Mouse (Mus musculus): ENCODE results near the gene Sipa1l3.
A peak's percentile ranks its signal among the peaks of the same experiment; 100 is the strongest.

Gene Sipa1l3

DNA sequence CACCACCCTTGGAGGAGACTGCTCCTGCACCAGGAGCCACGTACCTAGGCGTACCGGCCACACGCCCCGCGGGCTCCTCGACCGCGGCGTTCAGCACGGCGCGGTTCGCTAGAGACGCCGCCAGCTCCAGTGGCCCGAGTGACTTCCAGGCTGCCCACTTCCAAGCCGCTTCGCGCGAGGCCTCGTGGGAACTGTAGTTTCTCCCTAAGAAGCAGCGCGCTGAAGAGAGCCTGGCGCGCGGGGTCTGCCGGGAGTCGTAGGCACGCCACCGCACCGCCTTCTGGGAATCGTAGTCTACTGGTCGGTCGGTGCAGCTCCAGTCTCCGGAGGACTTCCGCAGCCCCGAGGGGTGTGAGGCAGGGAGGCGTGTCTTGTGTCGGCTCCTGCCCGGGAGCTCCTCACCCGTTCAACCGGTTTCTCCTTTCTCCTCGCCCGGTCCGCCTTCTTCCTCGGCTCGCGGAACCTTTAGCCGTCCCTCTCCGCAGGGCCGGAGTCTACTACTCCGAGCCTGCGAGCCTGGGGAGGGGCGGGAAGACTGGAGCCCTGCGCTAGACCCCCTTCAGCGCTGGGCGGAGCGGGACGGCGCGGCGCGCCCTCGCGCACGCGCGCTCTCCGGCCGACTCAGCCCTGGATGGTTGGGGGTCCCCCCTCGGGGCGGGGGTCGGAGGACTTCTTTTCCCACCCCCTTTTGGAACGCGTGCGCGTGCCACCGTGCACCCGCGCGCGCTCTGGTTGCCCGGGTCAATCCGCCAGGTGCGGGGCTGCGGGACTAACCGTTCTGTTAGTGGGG lies at the start of gene Sipa1l3:
TSS of gene Sipa1l3 (minus strand) at position 221 of the 790 bp plus-strand sequence.
- DNase-seq (ENCODE audit: low spot score) = peak; percentile 98

DNA sequence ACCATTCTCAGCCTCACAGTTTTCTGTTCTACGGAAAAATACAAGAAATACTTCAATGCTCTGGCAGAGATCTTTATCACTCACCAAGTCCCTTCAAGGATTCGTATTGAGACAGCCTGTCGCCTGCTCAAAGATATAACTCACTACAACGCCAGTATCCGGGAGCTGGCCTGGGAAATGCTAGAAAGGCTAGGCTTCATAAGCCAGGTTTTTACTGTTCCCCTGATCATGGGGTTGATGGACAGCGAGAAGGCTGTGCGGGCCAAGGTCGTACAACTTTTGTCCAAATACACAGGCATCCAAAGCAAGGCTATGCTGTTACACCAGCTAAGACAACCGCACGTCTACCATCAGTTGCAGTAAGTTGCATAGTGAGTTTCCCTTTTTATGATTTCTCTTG lies 44.6 kb upstream of the Sipa1l3 start:
- DNase-seq (ENCODE audit: low spot score) = no peak

GRCm38 (mm10) chr7:29561046-29561445 lies 42.6 kb upstream of the Sipa1l3 start:
- peak; percentile 46 for DNase-seq (ENCODE audit: low spot score)

DNA sequence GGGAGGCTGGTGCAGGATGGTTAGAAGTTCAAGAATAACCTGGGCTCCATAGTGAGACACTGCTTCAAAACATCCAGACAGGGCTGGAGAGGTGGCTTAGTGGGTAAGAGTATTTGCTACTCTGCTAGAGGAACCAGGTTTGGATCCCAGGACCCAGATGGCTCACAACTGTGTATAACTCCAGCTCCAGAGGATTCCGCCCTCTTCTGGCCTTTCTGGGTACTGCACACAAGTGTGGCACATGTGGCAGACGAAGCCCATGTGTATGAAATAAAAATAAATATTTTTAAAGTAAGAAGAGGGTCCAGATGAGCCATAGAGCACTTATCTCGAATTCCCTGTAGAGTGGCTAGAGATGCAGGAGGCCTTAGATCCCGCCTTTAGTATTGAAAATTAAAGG lies 40.8 kb upstream of the Sipa1l3 start:
- peak; percentile 12 for DNase-seq (ENCODE audit: low spot score)

DNA sequence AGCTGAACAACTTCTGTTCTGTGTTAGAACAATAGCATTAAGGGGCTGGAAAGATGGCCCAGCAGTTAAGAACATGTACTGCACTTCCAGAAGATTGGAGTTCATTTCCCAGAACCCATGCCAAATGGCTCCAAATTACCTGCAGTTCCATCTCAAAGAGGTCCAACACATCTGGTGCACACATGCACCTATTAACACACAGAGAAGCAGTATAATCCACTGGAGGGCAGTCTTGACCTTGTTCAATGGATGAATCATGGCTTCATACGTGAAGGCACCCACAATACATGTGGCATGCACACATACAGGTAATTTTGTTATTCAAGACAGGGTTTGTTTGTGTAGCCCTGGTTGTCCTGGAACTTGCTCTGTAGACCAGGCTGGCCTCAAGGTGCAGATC lies 40.3 kb upstream of the Sipa1l3 start:
- DNase-seq (ENCODE audit: low spot score) = no peak

DNA sequence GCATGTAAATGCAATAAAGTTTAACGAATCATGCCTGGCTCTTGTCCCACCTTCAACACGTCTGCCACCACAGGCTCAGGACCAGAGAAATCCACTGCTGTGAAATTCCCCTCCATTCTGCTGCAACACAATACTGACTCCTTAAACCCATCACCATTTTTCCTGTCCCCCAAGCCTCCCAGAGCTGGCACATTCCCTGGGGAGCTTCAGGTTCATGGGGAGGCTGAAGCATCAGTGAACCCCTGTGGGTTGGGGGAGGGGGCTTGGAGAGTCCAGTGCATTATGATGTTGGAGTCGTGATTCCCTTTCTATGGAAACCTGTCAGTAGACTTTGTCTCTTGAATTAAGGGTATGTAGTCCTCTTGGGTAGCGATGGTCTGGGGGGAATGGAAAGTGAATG lies 37.8 kb upstream of the Sipa1l3 start:
- no peak for DNase-seq (ENCODE audit: low spot score)

GRCm38 (mm10) chr7:29555521-29555920 lies 37.1 kb upstream of the Sipa1l3 start:
- DNase-seq (ENCODE audit: low spot score) = no peak

GRCm38 (mm10) chr7:29555051-29555450 lies 36.6 kb upstream of the Sipa1l3 start:
- no peak for DNase-seq (ENCODE audit: low spot score)

DNA sequence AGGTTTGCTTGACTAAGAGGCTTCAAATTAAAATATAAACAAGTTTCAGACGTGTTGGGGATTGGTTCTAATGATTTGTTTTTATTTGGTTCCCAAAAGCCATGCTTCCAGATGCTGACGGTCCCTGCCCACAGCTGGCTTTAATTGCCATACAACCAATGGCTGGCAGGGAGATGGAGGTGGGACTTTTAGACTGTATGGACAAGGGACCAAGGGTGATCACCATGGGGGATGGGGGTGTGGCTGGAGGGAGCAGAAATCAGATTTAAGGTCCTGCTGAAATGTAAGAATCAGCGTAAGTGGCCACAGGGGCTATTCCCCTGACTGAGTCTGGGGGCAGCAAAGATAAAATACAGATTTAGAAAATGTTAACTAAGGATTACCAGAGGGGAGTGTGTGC lies 32.2 kb upstream of the Sipa1l3 start:
- no peak for DNase-seq (ENCODE audit: low spot score)

GRCm38 (mm10) chr7:29541608-29542007 lies 23.2 kb upstream of the Sipa1l3 start:
- no peak for DNase-seq (ENCODE audit: low spot score)

DNA sequence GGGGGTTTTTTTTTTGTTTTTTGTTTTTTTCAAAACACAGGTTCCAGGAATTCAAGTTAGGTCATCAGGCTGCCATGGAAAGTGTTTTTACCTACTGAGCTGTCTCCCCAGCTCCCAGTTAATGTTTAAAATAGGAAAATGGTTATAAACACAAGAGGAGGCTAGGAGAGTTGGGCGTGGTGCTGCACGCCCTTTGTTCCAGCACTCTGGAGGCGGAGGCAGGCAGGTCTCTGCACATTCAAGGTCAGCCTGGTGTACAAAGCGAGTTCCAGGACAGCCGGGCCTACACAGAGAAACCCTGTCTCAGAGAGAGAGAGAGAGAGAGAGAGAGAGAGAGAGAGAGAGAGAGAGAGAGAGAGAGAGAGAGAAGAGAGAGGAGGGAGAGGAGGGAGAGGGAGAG lies 22.7 kb upstream of the Sipa1l3 start:
- DNase-seq (ENCODE audit: low spot score) = no peak

- no peak for DNase-seq (ENCODE audit: low spot score)
Measured at GRCm38 (mm10) chr7:29540631-29541030, 22.2 kb upstream of the Sipa1l3 start.

DNA sequence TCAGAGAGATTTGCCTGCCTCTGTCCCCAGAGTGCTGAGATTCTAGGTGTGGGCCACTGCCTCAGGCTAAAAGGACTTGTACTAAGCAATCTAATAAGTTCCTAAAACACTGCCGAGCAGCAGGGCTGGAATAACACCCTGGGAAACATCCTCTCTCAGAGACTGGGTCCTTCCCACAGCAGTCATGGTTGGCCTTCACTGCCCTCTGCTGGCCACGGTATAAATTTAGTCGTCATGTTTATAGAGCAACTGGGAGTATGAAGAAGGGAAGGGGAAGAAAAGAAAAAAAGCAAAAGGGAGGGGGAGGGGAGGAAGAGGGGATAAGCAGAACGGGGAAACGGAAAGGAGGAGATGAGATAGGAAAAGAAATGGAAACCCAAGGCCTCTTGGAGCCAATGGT lies 5.3 kb upstream of the Sipa1l3 start:
- peak; percentile 78 for DNase-seq (ENCODE audit: low spot score)

- peak; percentile 88 for DNase-seq (ENCODE audit: low spot score)
Measured at GRCm38 (mm10) chr7:29521841-29522575, 3.6 kb upstream of the Sipa1l3 start.

DNA sequence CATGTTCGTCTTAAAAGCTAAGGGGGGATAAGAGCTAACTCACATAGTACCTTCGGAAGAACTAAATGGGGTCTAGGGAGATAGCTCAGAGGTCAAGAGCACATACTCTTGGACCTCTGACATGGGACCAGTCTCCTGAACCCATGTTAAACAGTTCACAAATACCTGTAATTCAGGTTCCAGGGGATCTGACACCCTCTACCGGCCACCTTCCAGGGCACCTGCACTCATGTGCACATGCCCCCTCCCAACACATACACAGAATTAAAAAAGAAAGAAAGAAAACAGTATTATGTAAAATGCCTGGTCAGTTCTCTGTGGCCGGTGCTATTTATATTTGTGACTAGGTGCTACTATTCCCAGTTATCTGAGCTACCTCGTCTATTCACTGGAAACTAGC lies 2.9 kb upstream of the Sipa1l3 start:
- DNase-seq (ENCODE audit: low spot score) = no peak

DNA sequence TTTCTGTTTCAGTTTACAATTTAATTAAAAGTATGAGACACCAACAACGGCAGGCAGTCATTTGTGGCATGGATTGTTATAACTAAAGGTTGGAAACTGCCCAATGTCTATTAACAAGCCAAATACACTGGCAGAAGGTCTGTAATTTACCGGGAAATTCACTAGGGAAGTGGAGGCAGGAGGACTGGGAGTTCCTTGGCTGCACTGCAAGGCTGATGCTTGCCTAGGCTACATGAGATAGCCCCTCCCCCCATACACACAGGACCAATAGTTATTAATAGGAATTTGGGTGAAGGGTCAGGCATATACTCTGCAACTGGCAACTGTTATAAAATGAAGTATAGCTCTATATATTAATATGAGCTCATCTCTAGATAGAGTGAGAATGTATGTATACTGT lies 2.4 kb upstream of the Sipa1l3 start:
- DNase-seq (ENCODE audit: low spot score) = no peak

GRCm38 (mm10) chr7:29519211-29519550 lies 740 bp upstream of the Sipa1l3 start:
- peak; percentile 52 for DNase-seq (ENCODE audit: low spot score)

DNA sequence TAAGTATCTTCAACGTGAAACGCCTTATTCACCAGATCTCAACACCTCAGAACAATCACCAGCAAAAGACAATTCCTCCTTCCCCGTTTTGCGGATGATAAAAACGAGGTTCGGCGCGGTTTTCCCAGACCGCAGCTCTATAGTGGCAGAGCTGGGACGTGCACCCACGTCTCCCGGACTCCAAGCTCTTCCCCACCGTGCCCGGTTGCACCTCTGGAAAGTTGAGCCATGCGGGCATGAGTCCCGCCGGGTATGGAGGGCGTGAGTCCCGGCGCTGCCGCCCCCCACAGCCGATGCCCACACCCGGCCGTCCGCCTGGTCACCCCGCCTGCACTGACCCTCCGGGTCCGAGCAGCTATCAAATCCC lies 404 bp downstream of the Sipa1l3 start:
- DNase-seq (ENCODE audit: low spot score) = no peak

DNA sequence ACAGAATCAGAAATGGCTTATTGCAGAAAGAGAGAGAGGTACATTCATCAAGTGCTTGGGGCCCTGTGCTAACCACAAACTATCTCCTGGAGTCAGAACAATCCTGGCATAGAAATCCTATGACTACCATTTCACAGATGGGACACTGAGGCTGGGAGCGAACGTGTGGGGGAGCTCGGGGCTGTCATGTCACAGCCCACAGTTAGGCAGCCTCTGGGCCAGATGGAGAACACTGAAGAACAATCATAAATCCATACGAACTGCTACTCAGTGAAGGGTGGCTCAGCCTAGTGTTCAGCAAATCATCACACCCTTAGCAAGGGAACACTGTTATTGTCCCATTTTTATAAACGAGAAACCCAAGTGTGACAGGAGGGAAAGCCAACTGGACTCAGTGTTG lies 1.3 kb downstream of the Sipa1l3 start:
- no peak for DNase-seq (ENCODE audit: low spot score)

DNA sequence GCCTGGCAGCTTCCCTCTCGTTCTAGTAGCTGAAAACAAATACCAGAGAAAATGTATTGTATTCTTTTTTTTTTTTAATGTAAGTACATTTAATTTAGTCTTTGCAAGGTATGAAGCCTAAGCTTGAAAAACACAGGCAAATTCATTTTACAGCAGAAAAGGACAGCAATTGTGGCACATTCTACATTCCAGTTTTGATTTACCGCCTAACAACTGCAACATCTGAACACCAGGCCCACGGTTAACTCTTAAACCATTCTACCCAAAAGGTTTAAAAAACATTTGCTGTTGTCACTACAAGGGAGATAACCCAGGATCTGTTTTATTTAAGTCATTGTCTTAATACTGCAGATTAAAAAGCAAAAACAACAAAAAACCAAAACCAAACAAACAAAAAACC lies 2.8 kb downstream of the Sipa1l3 start:
- DNase-seq (ENCODE audit: low spot score) = no peak

DNA sequence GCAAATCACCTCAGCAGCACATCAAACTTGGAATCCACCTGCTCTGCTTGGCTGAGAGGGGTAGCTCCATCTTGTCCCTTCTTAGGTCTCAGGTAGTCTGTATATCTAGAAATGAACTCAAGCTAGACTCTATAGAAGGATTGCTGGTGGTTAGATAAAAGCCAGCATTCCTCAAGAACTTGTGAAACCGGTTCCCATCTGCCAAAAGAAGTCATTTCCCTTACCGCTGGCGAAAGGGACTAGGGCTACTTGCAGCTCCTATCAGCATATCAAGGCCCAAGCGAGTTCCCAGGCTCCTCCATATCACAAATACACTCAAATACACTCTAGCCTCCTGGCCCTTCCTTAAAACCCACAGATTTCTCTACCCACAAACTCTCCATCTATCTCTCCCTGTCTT lies 5.7 kb downstream of the Sipa1l3 start:
- DNase-seq (ENCODE audit: low spot score) = peak; percentile 50

GRCm38 (mm10) chr7:29511598-29512275 lies 6.7 kb downstream of the Sipa1l3 start:
- DNase-seq (ENCODE audit: low spot score) = peak; percentile 62

GRCm38 (mm10) chr7:29508522-29508921 lies 9.9 kb downstream of the Sipa1l3 start:
- DNase-seq (ENCODE audit: low spot score) = no peak
